Mouse (Mus musculus): ENCODE data around the gene Nfib. TPM values are rescaled to one million over a fixed set of nuclear protein-coding genes. Genes with fewer than 3 reads are reported as not detected.

The Nfib gene
- polyA plus RNA-seq, 1 experiment from 2014 or later = 10.4 TPM

DNA sequence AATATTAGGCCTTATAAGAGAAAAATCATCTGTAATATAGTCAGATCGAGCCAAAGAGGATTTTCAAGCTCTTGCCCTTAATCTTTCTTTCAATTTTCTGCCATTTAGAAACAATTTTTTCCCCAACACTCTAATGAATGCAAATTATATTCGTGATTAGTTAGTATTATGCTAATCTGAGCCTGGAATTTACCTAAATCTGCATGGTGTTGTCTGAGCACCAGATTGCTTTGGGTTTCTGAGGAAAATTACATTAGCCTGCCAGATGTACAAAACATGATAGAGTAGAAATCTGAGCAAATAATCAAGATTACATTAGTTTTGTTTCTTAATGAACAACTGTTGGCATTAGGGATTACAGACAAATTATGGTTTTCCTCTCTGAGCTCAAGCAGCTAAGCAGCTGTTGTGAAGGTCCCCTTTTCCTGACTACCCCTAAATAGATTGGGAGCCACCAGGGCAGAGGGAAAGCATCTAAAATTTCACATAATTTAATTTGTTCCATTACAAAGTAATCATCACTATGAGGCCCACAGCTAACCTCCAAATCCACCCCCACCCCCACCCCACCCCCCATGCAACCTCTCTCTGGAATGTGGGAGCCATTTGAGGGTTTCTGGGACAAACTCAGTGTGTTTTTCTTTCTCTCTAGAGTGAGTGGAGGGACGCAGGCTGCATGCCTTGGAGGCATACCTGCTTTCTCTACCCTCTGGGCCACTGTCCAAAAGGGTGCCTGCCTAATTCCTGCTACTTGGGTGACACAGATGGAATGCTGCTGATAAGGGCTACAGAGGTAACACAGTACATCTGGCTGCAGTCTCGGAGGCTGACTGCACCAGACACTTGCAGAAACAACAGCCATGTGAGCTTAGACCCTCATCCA, 14.2 kb downstream of the Nfib start:
- DNase-seq (ENCODE audit: low spot score) = no peak

DNA sequence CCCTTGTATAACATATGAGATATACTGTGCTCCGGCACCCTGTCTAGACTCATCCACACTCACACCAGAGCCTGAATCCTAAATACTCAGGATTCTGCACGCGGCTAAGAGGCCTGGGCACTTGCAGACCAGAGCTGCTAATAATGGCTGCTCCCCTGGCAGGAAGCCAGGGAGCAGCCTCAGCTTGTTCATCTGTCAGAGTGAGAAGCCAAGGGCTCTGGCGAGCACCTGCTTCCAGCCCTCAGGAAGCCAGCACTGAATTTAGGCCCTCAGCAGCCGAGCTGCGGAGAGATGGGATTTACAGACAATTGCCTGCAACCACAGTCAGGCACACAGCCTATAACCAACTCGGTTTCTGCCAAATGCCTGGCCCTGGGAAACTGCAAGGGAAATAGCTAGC, 15.3 kb downstream of the Nfib start:
- DNase-seq (ENCODE audit: low spot score) = no peak

- DNase-seq (ENCODE audit: low spot score) = no peak
Observed at GRCm38 (mm10) chr4:82686037-82686436, 19.5 kb downstream of the Nfib start.

DNA sequence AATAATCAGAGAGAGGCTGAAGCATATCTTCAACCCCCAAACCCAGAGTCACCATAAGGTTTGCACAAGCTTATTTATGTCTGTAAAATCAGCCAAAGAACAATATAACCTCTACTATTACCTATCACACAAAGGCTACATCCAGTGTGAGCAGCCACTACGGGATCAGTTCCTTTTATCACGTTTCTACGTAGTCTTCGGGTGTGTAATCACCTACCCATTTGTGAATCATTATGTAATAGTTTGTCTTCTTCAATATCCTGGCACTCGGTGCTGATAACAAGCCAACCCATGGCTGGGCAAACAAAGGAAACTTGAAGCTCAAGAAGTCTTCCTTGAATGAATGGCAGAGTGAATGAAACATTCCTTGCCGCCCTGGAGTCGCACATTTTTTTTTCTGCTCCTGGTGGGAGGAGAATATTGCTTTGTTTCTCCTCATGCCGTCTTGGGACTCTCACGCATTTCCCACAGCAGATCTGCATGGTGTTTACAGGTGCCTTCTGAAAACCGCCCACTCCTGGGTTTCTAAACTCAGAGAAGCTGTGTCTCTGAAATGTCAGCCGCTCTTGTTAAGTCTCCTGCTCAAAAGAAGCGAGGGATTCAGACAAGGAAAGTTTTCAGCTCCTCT, 21.3 kb downstream of the Nfib start:
- no peak for DNase-seq (ENCODE audit: low spot score)

- DNase-seq (ENCODE audit: low spot score) = no peak
Observed at GRCm38 (mm10) chr4:82683583-82683982, 22.0 kb downstream of the Nfib start.

DNA sequence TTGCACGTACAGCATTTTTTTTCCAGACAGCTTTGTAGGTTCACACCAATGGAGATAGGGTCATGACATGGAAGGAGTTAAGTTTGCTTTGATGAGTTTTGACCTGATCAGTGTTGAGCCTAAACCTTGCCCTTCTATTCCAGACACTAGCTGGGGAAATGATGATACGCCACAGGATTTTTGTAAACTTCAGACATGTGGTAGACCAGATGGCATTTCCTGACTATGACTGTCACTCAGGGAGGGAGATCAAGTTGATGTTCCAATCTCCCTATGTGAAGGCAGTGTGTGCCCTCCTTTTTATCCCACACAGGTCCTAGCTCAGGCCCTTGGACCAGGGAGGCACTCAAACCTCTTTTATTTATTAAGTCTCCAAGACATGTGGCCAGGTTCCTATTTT, 29.4 kb downstream of the Nfib start:
- no peak for DNase-seq (ENCODE audit: low spot score)

- DNase-seq (ENCODE audit: low spot score) = no peak
Observed at GRCm38 (mm10) chr4:82667271-82667872, 38.2 kb downstream of the Nfib start.

DNA sequence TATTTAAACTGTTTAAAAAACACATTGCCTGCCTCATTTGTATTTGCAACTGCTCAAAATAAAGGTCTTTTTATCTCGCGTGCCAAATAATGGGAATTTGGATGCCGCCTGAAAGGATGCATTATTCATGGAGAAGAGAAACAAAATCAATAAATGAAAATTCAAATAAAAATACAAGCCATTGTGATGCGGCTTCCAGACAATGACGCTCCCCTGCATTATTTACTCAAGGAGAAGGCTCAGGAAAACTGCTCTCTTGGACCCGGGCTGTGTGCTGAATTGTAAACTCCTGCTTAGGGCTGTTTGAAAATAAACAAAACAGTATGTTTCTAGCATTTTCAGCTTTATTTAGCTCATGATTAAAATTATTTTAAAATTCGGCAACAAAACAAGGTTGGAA, 41.1 kb downstream of the Nfib start:
- no peak for DNase-seq (ENCODE audit: low spot score)

- no peak for DNase-seq (ENCODE audit: low spot score)
Observed at GRCm38 (mm10) chr4:82663749-82664381, 41.7 kb downstream of the Nfib start.

DNA sequence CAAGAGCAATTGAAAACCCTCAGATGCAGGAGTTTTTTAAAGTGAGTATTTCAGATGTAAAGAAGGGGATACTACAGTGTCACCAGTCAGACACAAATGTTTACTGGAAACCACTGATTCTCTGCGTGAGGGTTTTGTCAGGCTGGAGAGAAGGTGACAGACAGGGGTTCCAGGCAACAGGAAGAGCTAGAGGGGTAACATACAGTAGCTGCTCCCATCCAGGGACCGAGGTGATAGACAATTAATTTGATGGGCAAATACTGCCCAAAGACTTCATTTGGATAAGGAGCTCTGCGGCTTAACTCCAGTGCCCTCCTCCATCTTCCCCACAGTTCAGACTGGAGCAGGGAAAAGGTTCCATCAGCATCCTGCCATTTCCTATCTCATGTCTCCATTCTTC, 42.9 kb downstream of the Nfib start:
- no peak for DNase-seq (ENCODE audit: low spot score)

- DNase-seq (ENCODE audit: low spot score) = no peak
Observed at GRCm38 (mm10) chr4:82662222-82662621, 43.3 kb downstream of the Nfib start.

DNA sequence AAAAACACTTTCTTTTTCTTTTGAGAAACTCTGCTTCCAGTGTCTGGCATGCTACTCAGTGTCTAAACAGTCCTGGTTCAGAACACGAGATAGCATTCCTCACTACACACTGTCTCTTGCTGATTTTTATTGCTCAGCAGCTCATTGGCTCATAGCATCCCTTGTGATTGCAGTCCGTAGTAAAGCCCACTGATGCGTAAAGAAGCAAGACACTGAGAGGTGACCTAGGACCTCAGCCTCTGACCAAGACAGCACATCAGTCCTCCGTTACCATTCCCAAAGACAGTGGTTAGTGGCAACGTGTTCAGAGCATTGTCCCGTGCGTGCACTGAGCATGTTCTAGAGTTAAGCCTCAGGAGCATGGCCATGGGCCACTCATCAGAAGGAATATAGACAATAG, 44.3 kb downstream of the Nfib start:
- no peak for DNase-seq (ENCODE audit: low spot score)

GRCm38 (mm10) chr4:82645679-82646078, 59.9 kb downstream of the Nfib start:
- DNase-seq (ENCODE audit: low spot score) = no peak

DNA sequence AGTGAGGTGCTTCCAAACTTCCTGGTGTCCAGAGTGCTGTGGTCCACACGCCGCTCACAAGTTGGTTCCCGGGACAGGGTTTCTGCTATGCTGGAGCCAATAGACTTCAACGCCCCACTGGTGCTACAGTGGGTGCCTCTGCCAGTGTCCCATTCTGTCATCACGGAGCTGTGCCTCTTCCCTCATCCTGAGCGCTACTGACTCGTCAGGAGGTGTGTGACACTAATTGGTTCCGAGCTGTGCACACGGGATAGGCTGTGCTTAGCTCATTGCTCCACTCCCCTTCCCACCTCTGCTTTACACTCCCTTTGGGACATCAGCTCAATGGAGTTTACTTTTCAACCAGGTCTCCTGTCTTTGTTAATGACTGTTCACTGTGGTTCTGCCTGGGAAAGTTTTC, 60.8 kb downstream of the Nfib start:
- DNase-seq (ENCODE audit: low spot score) = no peak

DNA sequence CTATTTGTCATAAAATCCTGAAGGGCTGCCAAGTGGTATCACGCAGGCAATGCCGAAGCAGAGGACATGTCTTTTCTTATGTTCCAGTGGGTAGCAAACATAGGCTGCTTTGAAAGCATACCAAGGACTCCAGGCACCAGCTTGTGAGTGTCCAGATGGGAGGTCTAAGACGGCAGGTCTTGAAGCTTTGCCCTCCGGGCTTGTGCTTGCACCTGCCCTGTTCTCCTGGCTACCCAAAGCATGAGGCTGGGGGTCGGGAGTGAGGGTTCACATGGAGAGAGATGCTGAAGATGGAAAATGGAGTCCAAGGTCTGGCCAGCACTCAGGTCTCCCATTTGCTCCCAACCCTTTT, 61.8 kb downstream of the Nfib start:
- DNase-seq (ENCODE audit: low spot score) = no peak

- DNase-seq (ENCODE audit: low spot score) = peak; percentile 6
Observed at GRCm38 (mm10) chr4:82643022-82643733, 62.4 kb downstream of the Nfib start.

GRCm38 (mm10) chr4:82641066-82641680, 64.4 kb downstream of the Nfib start:
- DNase-seq (ENCODE audit: low spot score) = no peak

- DNase-seq (ENCODE audit: low spot score) = no peak
Observed at GRCm38 (mm10) chr4:82638251-82638650, 67.3 kb downstream of the Nfib start.

DNA sequence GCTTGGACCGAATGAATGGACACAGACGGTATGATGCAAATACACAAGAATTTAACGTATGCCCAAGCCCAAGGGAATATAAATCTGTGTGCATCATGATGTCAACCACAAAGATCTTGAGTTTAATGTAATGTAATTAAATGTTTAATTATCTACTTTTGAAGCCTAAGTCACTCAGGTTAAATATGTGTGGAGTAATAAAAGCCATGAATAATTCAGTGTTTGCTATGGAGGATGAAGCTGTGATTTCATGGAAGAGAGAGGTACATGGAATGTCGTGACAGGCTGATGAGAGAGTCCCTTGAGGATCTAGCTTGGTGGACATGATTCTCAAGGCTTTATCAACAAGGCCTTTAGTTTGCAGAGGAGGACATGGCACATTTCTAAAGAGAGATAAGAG, 67.9 kb downstream of the Nfib start:
- no peak for DNase-seq (ENCODE audit: low spot score)

DNA sequence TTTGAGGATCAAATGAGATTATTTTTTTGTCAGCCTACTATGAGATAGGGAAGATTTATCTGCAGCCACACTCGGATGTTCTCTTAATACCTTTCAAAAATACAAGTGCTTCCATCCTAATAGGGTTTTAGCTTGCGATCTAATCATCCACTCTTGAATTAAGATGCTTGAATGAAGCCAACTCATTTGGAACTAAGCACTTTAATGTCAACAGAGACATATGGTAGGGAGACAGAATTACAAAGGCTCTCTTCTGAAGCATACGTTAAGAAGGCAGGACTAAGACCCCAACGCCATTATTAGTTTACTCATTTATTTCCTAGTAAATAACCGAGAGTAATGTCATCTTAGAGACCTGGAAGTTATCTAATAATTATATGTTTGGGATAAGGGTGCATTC, 68.9 kb downstream of the Nfib start:
- DNase-seq (ENCODE audit: low spot score) = no peak

DNA sequence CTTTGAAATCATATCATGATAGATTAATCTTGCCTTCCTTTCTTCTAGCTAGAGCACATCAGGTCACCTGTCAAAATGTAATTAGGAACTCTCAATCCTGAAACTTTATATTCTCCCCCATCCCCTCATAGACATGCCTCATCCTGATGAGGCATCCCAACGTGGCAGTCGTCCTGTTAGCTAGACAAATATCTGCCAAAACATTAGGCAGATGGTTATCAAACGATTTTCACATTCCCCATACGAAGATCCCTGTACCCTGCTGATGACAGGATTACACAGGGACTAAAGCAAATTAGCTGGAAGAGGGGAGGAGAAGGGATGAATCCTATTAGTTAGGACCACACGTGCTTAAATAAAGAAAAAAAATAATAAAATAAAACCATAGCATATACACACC, 69.7 kb downstream of the Nfib start:
- DNase-seq (ENCODE audit: low spot score) = no peak

Data from thymus, postnatal 0 days (tissue).